Mouse (Mus musculus) mesoderm, embryonic 11.5 days (tissue): ENCODE measurements around the gene Rab3a.
A peak's percentile ranks its signal among the peaks of the same experiment; 100 is the strongest.

Source experiments
- DNase-seq: peaks from one replicate; pipeline ENCODE4 v3.0.0-alpha.2; 2012; ENCODE audit warnings: low read depth, low spot score

The Rab3a gene

DNA sequence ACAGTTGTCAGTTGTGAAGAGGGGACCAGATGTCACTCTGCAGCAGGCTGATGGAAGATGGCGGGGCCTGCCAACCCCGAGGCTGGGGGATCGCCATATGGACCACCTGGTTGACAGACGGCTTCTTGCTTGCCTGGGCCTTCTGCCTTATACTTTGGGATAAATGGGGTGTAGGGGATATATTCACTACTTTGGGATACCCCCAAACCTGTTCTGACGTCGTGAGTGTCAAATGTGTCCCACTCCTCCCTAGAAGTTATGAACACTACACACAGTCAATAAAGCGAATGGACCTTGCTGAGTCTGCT is 3.8 kb downstream of the Rab3a start:
- DNase-seq = no peak

DNA sequence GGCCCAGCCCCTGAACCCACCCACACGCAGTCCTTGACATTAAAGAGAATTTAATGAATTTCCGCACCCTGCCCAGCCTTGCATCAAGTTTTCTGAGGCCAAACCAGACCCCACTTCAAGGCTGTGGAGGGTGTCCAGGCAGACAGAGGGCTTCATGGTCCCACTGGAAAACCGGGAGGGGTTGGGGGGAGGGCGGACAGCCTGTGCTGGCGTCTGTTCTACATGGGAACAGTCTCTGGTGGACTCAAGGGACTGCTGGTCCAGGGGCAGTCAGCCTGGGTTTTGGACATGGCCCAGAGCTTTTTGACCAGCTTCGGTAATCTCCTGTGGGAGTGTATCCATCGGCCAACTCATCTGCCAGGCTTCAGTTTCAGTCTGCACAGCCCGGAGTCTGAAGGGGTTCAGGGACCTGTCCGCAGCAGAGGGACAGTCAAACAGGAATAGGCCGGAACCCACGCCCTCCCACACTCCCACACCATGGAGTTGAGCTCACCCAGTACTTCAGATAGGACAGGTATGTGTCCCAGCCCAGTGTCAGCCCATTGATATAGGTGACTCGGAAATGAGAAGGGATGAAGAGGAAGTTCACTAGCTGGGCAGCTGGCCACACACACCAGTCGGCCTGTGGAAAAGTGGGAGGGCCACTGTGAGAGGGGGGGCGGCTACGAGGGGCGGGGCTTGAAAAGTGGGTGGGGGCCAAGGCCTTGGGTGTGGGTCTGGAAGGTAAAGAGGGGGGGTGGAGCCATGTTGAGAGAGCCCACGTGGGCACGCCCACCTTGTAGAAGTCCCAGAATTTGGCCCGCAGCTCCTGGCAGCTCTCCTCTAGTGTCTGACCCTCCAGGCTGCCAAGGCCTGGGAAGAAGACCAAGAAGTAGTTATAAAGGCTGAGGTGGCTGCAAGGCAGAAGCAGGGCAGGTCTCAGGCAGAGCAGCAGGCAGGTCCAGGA is 4.4 kb downstream of the Rab3a start:
- no peak for DNase-seq

DNA sequence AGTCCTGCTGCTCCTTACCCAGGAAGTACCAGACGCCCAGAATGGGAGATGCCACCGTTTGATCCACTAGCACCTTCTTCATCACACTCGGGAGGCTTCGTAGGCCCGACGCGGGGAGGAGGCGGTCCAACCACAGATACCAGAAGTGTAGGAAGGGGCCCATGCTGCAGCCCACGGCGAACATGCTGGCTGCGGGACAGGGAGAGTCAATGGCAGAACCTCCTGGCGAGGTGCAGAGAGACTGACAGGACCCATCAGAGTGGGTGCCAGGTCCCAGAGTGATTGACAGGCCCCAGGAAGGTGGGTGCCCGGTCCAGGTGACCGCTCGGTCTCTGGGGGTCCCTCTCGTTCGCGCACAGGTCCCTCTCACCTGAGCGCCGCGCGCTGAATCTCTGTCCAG is 5.9 kb downstream of the Rab3a start:
- DNase-seq = no peak

DNA sequence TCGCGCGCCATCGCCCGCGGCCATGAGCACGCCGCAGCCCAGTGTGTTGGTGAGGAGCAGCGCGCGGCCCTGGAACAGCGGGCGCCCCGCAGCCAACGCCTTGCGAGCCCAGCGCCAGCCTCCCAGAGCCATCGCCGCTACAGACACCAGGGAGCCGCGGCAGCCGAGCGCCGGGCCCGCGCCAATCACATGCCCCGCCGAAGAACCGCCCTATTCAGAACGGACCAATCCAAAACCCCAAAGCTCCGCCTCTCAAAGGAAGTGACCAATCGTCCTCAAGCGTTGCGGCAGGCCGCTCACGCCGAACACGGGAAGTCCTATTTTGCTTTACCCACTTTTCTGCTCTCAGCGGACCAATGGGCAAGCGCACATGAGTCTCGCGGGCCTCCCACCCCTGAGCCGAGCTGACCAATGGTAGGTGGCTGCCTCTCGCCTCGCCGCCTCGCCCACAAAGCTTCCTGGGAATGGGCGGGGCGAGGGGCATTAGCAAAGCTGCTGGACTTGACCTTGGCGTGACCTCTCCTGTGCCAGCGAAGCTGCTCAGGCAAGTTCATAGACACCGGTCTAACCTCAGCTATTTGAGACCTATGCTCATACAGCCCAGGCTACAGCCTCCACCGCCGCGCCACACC is 6.4 kb downstream of the Rab3a start, which contains the start of gene Mpv17l2:
Gene Mpv17l2, minus strand, starts transcription at position 172 of the 632 bp plus-strand sequence.
- DNase-seq = peak; percentile 99

DNA sequence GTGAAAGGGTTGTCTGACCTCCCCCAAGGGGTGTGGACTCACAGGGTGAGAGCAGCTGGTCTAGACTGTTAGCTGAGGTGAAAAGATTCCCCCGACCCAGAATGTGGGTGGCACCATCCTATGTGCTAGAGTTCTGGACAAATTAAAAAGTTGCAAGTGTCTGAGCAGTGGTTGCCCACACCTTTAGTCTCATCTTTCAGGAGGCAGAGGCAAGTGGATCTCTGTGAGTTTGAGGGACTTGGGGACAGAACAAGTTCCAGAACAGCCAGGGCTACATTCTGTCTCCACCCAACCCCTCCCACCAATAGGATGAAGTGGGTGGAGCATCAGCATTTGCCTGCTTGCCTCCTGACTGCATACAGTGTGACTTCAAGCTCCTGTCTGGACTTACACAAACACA is 7.6 kb downstream of the Rab3a start:
- DNase-seq = no peak

DNA sequence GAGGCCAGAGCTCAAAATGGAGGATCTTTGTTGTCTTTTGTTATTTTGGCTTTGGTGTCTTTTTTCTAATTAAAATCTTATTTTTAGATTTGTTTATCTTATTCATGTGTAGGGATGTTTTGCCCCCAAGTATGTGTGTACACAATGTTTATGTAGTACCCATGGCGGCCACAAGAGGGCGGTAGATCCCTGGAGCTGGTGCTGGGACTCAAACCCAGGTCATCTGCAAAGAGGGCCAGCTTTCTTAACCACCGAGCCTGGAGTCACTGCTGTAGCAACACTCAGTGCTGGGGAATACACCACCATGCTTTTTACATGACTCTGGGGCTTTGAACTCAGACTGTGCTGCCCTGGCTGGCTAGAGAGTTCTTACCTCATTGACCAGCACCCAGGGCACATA is 8.9 kb downstream of the Rab3a start:
- DNase-seq = no peak

DNA sequence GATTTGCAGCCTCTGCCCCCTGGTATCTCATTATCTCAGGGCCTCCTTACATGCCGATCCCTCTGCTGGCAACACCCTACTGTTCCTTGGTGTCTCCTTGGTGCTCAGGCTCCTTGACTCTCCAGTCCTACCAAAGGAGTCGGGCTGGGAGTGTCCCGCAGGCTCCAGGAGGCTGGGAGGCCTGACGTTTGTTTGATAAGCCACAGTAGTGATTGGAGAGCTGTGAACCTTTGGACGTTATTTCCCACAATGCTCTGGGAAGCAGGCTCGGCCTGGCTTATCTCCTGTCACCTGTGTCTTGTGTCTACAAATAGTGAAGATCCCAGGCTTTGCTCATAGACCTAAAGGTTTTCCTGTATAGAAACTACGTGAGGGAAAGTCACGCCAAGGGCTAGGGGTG is 9.5 kb downstream of the Rab3a start:
- no peak for DNase-seq

DNA sequence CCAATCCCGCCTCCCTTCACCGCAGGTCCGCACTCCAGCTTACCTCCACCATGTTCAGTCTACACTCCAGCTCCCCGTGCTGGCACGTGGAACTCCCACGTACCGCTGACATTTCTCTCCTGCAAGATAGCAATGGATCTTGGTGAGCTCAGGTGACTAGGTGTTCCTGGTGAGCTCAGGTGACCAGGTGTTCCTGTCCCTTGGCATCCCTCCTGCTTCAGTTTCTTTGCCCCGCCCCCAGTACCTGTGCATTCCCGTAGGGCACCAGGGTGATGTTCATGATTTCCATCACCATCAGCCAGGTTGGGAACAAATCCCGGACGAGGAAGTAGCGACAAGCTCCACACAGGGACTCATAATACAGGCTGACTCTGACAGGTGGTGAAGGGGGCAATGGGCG is 10.2 kb downstream of the Rab3a start:
- DNase-seq = no peak

DNA sequence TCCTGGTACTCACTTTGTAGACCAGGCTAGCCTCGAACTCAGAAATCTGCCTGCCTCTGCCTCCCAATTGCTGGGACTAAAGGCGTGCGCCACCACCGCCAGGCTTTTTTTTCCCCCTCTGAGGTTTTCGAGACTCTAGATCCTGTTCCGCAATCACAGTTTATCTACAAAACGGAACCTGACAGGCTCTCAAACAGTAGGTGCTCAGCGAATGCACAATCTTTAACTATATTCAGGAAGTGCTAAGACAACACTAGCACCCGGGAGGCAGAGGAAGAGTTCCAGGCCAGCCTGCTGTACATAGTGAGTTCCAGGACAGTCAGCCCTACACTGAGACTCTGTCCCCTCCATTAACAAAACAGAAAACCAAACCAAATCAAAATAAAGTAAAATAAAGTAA is 10.8 kb downstream of the Rab3a start:
- no peak for DNase-seq

DNA sequence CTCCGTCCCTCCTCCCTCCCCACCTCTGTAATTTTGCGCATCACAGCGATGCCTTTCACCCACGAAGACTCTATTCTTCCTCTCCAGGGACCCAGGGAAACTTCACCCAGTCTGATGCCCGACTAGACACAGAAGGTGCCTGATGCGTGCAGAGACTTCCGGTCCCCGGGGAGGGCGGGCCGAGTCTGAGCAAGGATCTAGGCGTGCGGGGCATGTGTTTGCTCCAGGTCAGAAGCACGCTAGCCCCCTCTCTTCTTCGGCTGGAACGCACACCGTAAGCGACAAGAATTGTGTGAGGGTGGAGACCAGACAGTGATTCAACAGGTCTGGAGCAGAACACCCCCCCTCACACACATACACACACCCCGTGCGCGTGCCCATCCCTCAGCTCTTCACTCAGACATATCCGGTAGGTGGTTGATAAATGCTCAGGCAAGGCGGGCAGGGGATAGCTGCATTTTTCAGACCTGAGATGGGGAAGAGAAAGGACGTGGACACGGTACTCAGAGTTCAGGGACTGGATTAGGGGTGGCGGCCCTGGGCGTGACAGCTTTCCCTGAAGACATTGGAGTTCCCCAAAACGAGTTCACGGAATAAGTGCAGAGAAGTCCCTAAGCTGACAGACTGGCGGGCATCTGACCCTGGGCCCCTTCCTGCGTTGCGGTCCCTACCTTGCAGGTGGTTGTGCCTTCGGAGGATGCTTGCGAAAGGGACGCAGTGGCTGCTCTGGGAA is 11.5 kb downstream of the Rab3a start:
- DNase-seq = no peak

DNA sequence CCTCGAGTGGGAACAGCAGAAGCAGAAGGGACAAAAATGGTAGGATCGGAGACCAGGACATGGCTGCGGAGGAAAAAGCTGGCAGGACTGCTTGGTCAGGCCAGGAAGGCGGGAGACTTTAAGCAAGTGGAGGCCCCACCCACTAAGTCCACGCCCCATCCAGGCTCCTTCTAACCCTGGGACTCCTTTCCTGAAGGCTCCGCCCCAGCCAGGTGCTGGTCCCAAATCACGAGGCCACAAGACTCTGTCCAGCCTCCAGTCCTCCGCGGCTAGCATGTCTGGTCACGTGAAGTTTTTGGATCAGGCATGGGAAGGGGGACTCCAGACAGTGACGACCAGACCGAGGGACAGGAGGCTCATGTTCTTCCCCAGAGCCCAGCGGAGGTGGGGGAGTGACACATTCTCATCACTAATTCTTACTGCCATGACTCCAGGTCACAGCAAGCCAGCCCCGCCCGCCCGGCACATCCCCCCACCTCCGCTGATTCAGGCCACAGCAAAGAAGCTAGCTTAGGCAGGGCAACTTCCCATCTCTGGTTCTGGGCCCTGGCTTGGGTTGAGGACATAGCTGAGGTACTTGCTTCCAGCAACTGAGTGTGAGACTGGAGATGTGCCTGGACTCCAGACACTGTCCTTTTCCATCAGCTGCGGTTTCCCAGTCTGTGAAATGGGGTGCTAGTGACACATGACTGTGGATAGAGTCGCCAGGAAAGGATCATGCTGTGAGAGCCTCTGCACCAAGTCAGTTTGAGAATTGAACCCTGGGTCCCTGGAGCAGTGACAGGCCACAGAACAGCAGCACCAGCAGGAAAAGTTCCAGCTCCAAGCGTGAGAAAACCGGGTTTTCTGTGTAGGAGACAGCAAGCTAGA is 12.3 kb downstream of the Rab3a start:
- DNase-seq = peak; percentile 73

DNA sequence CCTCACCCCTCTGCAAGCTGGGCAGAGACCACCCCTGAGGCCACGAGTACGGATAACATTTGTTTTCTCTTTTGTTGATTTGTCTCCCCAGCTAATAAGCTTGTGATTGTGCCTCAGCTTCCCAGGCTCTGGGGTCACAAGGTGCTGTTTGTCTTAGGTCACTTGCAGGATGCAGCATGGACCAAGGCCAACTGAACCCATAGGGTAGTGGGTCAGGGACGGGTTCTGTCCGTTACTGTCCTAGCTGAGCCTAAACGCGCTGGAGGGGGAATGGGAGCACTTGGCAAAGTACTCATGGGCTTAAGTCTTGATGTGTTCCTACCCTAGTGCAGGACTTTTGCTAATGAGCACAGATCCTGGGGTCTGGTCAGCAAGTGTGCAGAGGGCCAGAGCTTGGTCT is 13.0 kb downstream of the Rab3a start:
- DNase-seq = no peak

DNA sequence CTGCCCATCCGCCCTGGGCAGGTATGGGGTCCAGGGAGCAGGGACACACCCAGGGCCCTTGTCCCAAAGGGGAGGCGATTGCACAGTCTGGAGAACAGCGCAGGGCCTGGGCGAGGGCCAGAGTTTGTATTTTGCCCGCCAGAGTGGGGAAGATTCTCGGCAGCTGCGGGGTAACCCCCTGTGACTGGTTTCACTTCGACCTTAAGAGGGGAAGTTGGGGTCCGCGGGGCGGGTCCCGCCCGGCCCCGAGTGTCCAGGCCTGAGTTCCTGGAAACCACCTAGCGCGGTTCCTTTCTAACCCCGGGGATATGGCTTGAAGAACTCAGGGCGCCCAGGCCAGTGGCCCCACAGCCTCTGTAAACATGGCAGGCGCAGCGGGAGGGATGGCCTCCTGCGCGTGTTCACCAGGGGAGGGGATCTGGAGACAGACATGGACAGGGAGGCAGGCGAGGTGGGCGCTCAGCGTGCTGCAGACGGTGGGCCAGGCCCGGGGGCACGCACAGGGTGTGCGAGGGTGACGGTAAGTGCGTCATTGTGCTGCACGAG is 13.8 kb downstream of the Rab3a start:
- DNase-seq = no peak

DNA sequence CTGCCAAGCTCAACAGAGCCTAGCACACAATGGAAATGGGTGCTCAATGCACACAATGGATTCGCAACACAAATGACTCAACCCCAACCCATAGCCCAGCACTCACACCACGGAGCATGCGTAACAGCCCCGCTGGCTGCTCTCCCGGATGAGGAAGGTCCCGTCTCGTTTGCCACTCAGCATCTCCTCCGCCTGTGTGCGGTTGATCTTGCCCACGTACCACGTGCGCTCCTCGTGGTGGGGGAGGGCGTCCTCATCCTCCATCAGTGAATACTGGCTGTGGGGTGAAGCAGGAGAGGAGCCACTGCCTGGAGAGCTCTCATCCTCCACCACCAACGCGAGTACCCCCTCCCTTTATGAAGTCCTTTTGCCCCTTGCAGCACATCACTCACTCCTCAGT is 14.5 kb downstream of the Rab3a start:
- no peak for DNase-seq

DNA sequence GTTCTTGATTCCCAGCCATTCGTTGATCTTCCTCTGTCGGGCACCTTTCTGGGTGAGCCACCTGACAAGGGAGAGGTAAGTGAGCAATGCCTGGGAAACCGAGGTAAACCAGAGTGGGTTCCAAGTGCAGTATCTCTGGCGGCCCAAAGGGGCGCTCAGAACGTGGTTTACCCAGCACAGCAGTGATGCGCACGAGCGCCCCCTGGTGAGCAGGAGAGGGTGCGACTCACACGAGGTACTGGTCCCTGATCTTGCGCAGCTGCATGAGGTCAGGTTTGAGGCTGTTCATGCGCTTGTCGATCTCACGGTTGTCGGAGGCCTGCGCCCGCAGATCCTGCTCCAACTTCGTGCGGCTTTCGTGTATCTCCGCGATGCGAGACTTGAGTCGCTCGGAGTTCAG is 14.9 kb downstream of the Rab3a start:
- peak; percentile 98 for DNase-seq

DNA sequence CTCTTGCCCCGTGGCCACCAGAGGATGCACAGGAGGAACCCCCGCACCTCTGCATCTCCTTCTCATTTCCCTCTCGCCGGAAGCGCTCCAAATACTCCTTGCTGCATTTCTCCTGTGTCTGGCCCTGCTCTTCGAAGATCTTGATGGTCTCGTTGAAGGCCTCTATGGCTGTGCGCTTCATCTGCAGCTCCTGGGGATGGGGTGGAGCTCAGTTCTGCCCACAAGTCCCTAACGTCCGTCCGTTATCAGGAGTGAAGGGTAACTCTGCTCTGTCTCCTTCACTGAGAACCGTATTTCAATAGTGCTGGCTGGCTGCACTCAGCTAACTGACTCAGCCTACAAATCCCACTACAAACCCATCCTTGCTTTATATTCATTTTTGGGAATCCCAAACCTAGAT is 15.4 kb downstream of the Rab3a start:
- DNase-seq = no peak

DNA sequence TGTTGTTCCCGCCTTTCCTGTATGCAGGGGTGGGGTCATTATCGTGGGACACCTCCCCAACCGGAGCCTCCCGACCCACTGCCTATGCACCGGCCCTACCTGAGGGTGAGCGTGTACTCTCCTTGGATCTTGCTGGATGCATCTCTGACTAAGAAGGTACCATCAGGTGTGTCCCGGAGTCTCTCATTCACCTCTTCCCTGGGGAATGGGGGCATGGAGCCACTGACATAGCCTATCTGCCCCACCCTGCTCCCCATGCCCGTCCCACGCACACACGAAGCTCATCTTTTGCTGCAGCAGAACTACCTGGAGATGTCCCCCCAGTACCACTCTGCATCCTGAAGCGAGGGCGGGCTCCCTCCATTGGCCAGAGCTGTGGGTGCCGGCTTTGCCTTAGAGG is 16.3 kb downstream of the Rab3a start:
- no peak for DNase-seq

DNA sequence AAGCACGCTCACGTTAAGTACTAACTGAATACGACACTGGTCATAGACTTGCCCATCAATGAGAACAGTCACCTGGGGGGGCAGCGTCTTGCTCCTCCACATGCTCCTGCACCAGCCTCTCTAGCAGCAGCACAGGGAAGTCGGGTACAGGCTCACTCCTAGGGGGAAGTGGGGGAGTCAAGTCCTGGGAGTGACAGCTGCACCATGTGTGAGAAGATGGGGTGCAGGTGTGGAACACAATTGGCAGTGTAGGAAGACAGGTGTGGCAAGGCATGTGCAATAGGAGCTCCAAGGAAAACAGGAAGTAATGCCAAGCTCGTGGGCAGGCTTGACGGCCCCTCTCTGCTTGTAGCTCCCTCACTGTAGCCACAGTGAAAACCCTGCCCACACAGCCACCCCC is 16.7 kb downstream of the Rab3a start:
- no peak for DNase-seq

DNA sequence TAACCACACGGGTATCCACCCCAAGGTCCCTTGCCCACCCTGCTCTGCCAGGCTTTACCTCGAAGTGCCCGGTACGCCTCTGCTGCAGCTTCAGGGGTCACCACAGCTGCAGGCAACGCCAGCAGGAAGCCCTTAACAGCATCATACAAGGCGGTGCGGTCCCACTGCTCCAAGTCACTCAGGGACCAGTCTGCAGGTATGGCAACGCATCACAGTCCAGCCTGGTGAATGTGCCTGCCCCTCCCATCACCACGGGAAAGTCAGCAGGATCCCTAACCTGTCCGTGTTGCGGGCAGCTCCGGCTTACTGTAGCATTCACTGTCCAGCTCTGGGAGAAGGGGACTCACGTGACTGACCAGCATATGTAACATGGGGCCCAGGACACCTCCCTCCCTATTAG is 17.6 kb downstream of the Rab3a start:
- DNase-seq = no peak

DNA sequence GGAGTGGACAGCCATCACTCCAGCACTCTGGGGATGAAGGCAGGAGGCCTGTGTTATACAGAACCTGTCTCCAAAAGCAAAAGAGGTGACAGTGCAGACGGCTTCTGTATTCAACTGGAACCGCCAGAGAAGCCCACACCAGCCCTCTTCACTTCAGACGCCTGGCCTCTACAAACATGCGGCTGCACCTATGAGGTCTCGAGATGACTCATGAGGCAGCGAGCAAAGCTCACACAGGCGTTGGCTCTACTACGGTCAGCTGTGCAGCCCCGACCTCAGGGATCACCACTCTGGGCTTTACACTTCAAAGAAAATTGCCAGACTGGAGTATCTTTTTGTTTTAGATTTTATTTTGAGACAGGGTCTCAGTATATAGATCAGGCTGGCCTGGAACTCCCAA is 18.4 kb downstream of the Rab3a start:
- DNase-seq = no peak

DNA sequence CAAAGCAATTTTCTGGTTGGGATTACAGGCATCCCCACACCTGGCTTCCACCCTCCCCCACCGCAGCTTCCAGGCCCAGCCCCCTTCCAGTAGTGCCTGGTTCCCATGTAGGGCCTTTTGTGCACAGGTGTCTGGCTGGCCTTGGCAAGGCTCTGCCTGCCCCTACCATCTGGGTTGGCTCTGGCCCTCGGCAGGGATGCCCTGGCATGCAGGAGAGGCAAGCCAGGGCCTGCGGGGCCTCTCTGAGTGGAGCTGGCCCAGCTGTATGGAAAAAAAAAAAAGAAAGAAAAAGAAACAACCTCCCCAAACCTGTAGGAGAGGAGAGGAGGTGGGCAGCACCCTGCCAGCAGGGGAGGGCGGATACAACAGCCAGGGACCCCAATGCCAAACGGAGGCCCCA is 18.9 kb downstream of the Rab3a start:
- DNase-seq = no peak
